Mouse (Mus musculus) liver, postnatal 0 days (tissue): ENCODE measurements at regions not wholly inside any gene's neighbourhood (a gene's known extent, or its start where the extent isn't known, plus 50 kb on each side); places are given as distances from the start of the nearest gene placed in this dataset.

Experiments
- ATAC-seq: fragments of 200-750 bp; cut with Nextera tagmentation; 2 replicates; pipeline ENCODE4 v1.8.0; 2017; ENCODE audit warnings: mild to moderate bottlenecking, moderate library complexity
- DNase-seq: peaks from one replicate; pipeline ENCODE4 v3.0.0-alpha.2; 2016
- H3K27ac ChIP-seq: fragments of 300-500 bp; sonication (generic); 2 replicates; pipeline ENCODE4 v1.5.1; 2014; ENCODE audit warnings: antibody characterized with exemption, moderate library complexity, mild to moderate bottlenecking, low read depth
- H3K27me3 ChIP-seq: fragments of 300-500 bp; sonication (generic); 2 replicates; pipeline ENCODE4 v1.6.1; 2014; ENCODE audit warnings: low read length, control low read depth, mixed read lengths; ENCODE audit not compliant: insufficient read depth
- H3K36me3 ChIP-seq: fragments of 300-500 bp; sonication (generic); replicated peaks from 2 replicates; pipeline ENCODE4 v1.6.1; 2014; ENCODE audit warnings: mild to moderate bottlenecking, control low read depth, low read length, moderate library complexity, mixed read lengths; ENCODE audit not compliant: insufficient read depth
- H3K4me1 ChIP-seq: fragments of 300-500 bp; sonication (generic); 2 replicates; pipeline ENCODE4 v1.6.1; 2014; ENCODE audit warnings: antibody characterized with exemption, mild to moderate bottlenecking, control low read depth; ENCODE audit not compliant: insufficient read depth
- H3K4me2 ChIP-seq: fragments of 300-500 bp; sonication (generic); 2 replicates; pipeline ENCODE4 v1.6.1; 2014; ENCODE audit warnings: low read depth, mild to moderate bottlenecking, low read length, moderate library complexity, mixed read lengths
- H3K4me3 ChIP-seq: fragments of 300-500 bp; sonication (generic); 2 replicates; pipeline ENCODE4 v1.5.1; 2014; ENCODE audit warnings: low read depth, low read length
- H3K9ac ChIP-seq: fragments of 300-500 bp; sonication (generic); replicated peaks from 2 replicates; pipeline ENCODE4 v1.6.1; 2014; ENCODE audit warnings: mild to moderate bottlenecking, moderate library complexity
- H3K9me3 ChIP-seq: fragments of 300-500 bp; sonication (generic); 2 replicates; pipeline ENCODE4 v1.6.1; 2016; ENCODE audit warnings: mild to moderate bottlenecking, control low read depth, low read length, mixed read lengths
- CTCF ChIP-seq: sonication (generic); IDR thresholded peaks from 2 replicates; pipeline ENCODE4 v1.5.1; 2016; ENCODE audit warnings: antibody characterized with exemption, low read depth
- EP300 ChIP-seq: IDR thresholded peaks from 2 replicates; pipeline ENCODE4 v1.6.1; 2016; ENCODE audit warnings: antibody characterized with exemption, low read depth, mild to moderate bottlenecking
- WGBS: fragments of 180-500 bp; shearing (Covaris S2); extraction: QIAGEN DNeasy Blood & Tissue Kit; methylation state at CpG from one replicate; pipeline ENCODE4 v1.1.7; 2014; ENCODE audit not compliant: insufficient replicate concordance; 5-methylcytosine and 5-hydroxymethylcytosine counted together

GRCm38 (mm10) chr13:69220425-69220824, 221.1 kb upstream of the Adcy2 start:
- H3K4me1 ChIP-seq = no peaks in the 10 kb centered on the region
- H3K9me3 ChIP-seq = no peaks in the 10 kb centered on the region
- H3K36me3 ChIP-seq = no peaks in the 10 kb centered on the region
- H3K27ac ChIP-seq = no peak overlapping the region
- no peak overlapping the region for H3K4me3 ChIP-seq
- no peak overlapping the region for H3K9ac ChIP-seq
- H3K27me3 ChIP-seq = no peaks in the 10 kb centered on the region
- ATAC-seq (no peak), DNase-seq (no peak)
- no peak overlapping the region for H3K4me2 ChIP-seq
- TF ChIP-seq EP300 (no peak), CTCF (no peak)
- WGBS = 56% methylated on average over 1 of the region's 1 CpGs

GRCm38 (mm10) chr13:69226538-69226937, 227.2 kb upstream of the Adcy2 start:
- DNase-seq (no peak), ATAC-seq (no peak)
- Histone ChIP-seq H3K4me1 (no peaks in the 10 kb centered on the region), H3K4me3 (no peak overlapping the region), H3K4me2 (no peak overlapping the region), H3K9me3 (no peaks in the 10 kb centered on the region), H3K36me3 (no peaks in the 10 kb centered on the region), H3K9ac (no peak overlapping the region), H3K27ac (no peak overlapping the region), H3K27me3 (no peaks in the 10 kb centered on the region)
- TF ChIP-seq CTCF (no peak), EP300 (no peak)
- WGBS = 55% methylated on average over 5 of the region's 5 CpGs

GRCm38 (mm10) chr13:69230361-69230943, 231.1 kb upstream of the Adcy2 start:
- ATAC-seq = no peak
- no peak for DNase-seq
- Histone ChIP-seq H3K4me1 (no peaks in the 10 kb centered on the region), H3K27me3 (no peaks in the 10 kb centered on the region), H3K36me3 (no peaks in the 10 kb centered on the region), H3K9me3 (no peaks in the 10 kb centered on the region), H3K4me3 (no peak overlapping the region), H3K27ac (no peak overlapping the region), H3K4me2 (no peak overlapping the region), H3K9ac (no peak overlapping the region)
- TF ChIP-seq EP300 = no peak
- TF ChIP-seq CTCF = no peak
- WGBS = 44% methylated on average over 10 of the region's 10 CpGs

GRCm38 (mm10) chr13:69236386-69236785, 237.0 kb upstream of the Adcy2 start:
- TF ChIP-seq CTCF (no peak), EP300 (no peak)
- Histone ChIP-seq H3K4me2 (no peak overlapping the region), H3K27me3 (no peaks in the 10 kb centered on the region), H3K9me3 (no peaks in the 10 kb centered on the region), H3K9ac (no peak overlapping the region), H3K27ac (no peak overlapping the region), H3K36me3 (no peaks in the 10 kb centered on the region), H3K4me3 (no peak overlapping the region), H3K4me1 (no peaks in the 10 kb centered on the region)
- 26% methylated on average over 5 of the region's 5 CpGs for WGBS
- DNase-seq (no peak), ATAC-seq (no peak)

- no peak for ATAC-seq
Measured at GRCm38 (mm10) chr13:69237918-69238317, 238.6 kb upstream of the Adcy2 start.

GRCm38 (mm10) chr13:69239261-69239915, 240.0 kb upstream of the Adcy2 start:
- WGBS = 68% methylated on average over 2 of the region's 2 CpGs
- Histone ChIP-seq H3K4me3 (no peak overlapping the region), H3K36me3 (no peaks in the 10 kb centered on the region), H3K27me3 (no peaks in the 10 kb centered on the region), H3K9me3 (no peaks in the 10 kb centered on the region), H3K27ac (no peak overlapping the region), H3K9ac (no peak overlapping the region), H3K4me2 (no peak overlapping the region), H3K4me1 (no peaks in the 10 kb centered on the region)
- DNase-seq = no peak
- no peak for ATAC-seq
- TF ChIP-seq CTCF (no peak), EP300 (no peak)

More at GRCm38 (mm10) chr13:69237918-69238317, 238.6 kb upstream of the Adcy2 start:
- H3K4me3 ChIP-seq = no peak overlapping the region
- no peak overlapping the region for H3K9ac ChIP-seq
- no peaks in the 10 kb centered on the region for H3K36me3 ChIP-seq
- H3K9me3 ChIP-seq = no peaks in the 10 kb centered on the region
- H3K4me1 ChIP-seq = no peaks in the 10 kb centered on the region
- no peak overlapping the region for H3K4me2 ChIP-seq
- no peak overlapping the region for H3K27ac ChIP-seq
- no peak for DNase-seq
- WGBS = 83% methylated on average over 3 of the region's 3 CpGs
- no peaks in the 10 kb centered on the region for H3K27me3 ChIP-seq
- TF ChIP-seq CTCF = no peak
- no peak for TF ChIP-seq EP300
